Mouse (Mus musculus) kidney, adult 2 months (tissue): Measurements from ENCODE around the gene Iqsec1. TPM values are rescaled to one million over a fixed set of nuclear protein-coding genes. Genes with fewer than 3 reads are reported as not detected.

ENCODE experiments used
- DNase-seq: peaks from one replicate; pipeline ENCODE4 v3.0.0; 2021
- H3K27ac ChIP-seq: fragments of 200-500 bp; 2 replicates; pipeline ENCODE4 v1.5.1; 2012; ENCODE audit warnings: low read depth, low read length, control low read depth, inconsistent platforms; ENCODE audit not compliant: insufficient read depth
- H3K27me3 ChIP-seq: fragments of 200-500 bp; replicated peaks from 2 replicates; pipeline ENCODE4 v1.6.1; 2012; ENCODE audit warnings: mild to moderate bottlenecking, moderate library complexity, low read length, inconsistent platforms; ENCODE audit not compliant: control insufficient read depth, insufficient read depth
- H3K36me3 ChIP-seq: fragments of 200-500 bp; 2 replicates; pipeline ENCODE4 v1.6.1; 2012; ENCODE audit warnings: mild to moderate bottlenecking, moderate library complexity, low read length, inconsistent platforms; ENCODE audit not compliant: control insufficient read depth, insufficient read depth
- H3K4me1 ChIP-seq: fragments of 200-500 bp; 2 replicates; pipeline ENCODE4 v1.6.1; 2011; ENCODE audit warnings: low read length; ENCODE audit not compliant: control insufficient read depth, insufficient read depth
- H3K4me3 ChIP-seq: fragments of 200-500 bp; 2 replicates; pipeline ENCODE4 v1.5.1; 2011; ENCODE audit warnings: mild to moderate bottlenecking, low read depth, low read length, control low read depth; ENCODE audit not compliant: insufficient read depth
- CTCF ChIP-seq: fragments of 200-500 bp; conservative IDR thresholded peaks from 2 replicates; pipeline ENCODE4 v1.5.1; 2011; ENCODE audit warnings: low read depth, mild to moderate bottlenecking, control low read depth, low read length, moderate library complexity, mixed read lengths; ENCODE audit not compliant: insufficient read depth, insufficient read length
- POLR2A ChIP-seq: fragments of 200-500 bp; IDR thresholded peaks from one replicate; pipeline ENCODE4 v1.6.1; 2011; ENCODE audit warnings: low read depth, low read length, control low read depth
- WGBS: fragments of 180-500 bp; shearing (Covaris S2); methylation state at CpG from one replicate; pipeline ENCODE4 v1.1.7; 2018; 5-methylcytosine and 5-hydroxymethylcytosine counted together
- polyA plus RNA-seq: library from polyadenylated mRNA; depleted of rRNA; stranded (reverse); fragments of >200 nt; gene quantifications from 2 replicates; pipeline ENCODE4 v1.2.3, GENCODE M21; 2012

Gene Iqsec1
- polyA plus RNA-seq, 1 experiment, result 149 TPM

- TF ChIP-seq CTCF, result no peak
- H3K27ac ChIP-seq, result no peak overlapping the region
- no peak for DNase-seq
- 72% methylated on average over 6 of the region's 6 CpGs for WGBS
- H3K4me3 ChIP-seq, result no peak overlapping the region
- no peaks in the 10 kb centered on the region for H3K4me1 ChIP-seq
- no peaks in the 10 kb centered on the region for H3K36me3 ChIP-seq
- no peaks in the 10 kb centered on the region for H3K27me3 ChIP-seq
Observed at GRCm38 (mm10) chr6:90755613-90755941, 232.9 kb downstream of the Iqsec1 start.

GRCm38 (mm10) chr6:90754927-90755612 lies 233.4 kb downstream of the Iqsec1 start:
- Histone ChIP-seq H3K36me3 (no peaks in the 10 kb centered on the region), H3K27ac (no peak overlapping the region), H3K4me1 (no peaks in the 10 kb centered on the region), H3K27me3 (no peaks in the 10 kb centered on the region), H3K4me3 (no peak overlapping the region)
- WGBS, result 57% methylated on average over 7 of the region's 7 CpGs
- TF ChIP-seq CTCF, result no peak
- no peak for TF ChIP-seq POLR2A
- peak; percentile 57 for DNase-seq

GRCm38 (mm10) chr6:90754093-90754492 lies 234.4 kb downstream of the Iqsec1 start:
- H3K36me3 ChIP-seq, result no peaks in the 10 kb centered on the region
- no peak overlapping the region for H3K4me3 ChIP-seq
- H3K27me3 ChIP-seq, result no peaks in the 10 kb centered on the region
- no peak for DNase-seq
- H3K4me1 ChIP-seq, result no peaks in the 10 kb centered on the region
- no peak overlapping the region for H3K27ac ChIP-seq
- WGBS, result 94% methylated on average over 2 of the region's 2 CpGs
- TF ChIP-seq CTCF, result no peak
- no peak for TF ChIP-seq POLR2A

GRCm38 (mm10) chr6:90753656-90754055 lies 234.8 kb downstream of the Iqsec1 start:
- Histone ChIP-seq H3K27ac (no peak overlapping the region), H3K4me1 (no peaks in the 10 kb centered on the region), H3K27me3 (no peaks in the 10 kb centered on the region), H3K4me3 (no peak overlapping the region), H3K36me3 (no peaks in the 10 kb centered on the region)
- TF ChIP-seq POLR2A (no peak), CTCF (no peak)
- DNase-seq, result peak; percentile 50

- no peak for DNase-seq
- Histone ChIP-seq H3K27me3 (no peaks in the 10 kb centered on the region), H3K27ac (no peak overlapping the region), H3K36me3 (no peaks in the 10 kb centered on the region), H3K4me3 (no peak overlapping the region), H3K4me1 (no peaks in the 10 kb centered on the region)
- 82% methylated on average over 3 of the region's 3 CpGs for WGBS
- TF ChIP-seq POLR2A, result no peak
- no peak for TF ChIP-seq CTCF
Observed at GRCm38 (mm10) chr6:90751624-90752023, 236.9 kb downstream of the Iqsec1 start.

- Histone ChIP-seq H3K4me1 (no peaks in the 10 kb centered on the region), H3K36me3 (no peaks in the 10 kb centered on the region), H3K4me3 (no peak overlapping the region), H3K27me3 (no peaks in the 10 kb centered on the region), H3K27ac (no peak overlapping the region)
- no peak for TF ChIP-seq CTCF
- TF ChIP-seq POLR2A, result no peak
- 85% methylated on average over 2 of the region's 2 CpGs for WGBS
- DNase-seq, result no peak
Observed at GRCm38 (mm10) chr6:90750091-90750490, 238.4 kb downstream of the Iqsec1 start.

GRCm38 (mm10) chr6:90749414-90749937 lies 239.0 kb downstream of the Iqsec1 start:
- TF ChIP-seq POLR2A (no peak), CTCF (no peak)
- H3K4me3 ChIP-seq, result no peak overlapping the region
- no peaks in the 10 kb centered on the region for H3K4me1 ChIP-seq
- H3K27ac ChIP-seq, result no peak overlapping the region
- DNase-seq, result no peak
- H3K27me3 ChIP-seq, result no peaks in the 10 kb centered on the region
- WGBS, result 85% methylated on average over 4 of the region's 4 CpGs
- no peaks in the 10 kb centered on the region for H3K36me3 ChIP-seq
